Mouse (Mus musculus): Measurements from ENCODE around the gene Nxn. TPM values are rescaled to one million over a fixed set of nuclear protein-coding genes. Genes with fewer than 3 reads are reported as not detected.

Nxn gene
- total RNA-seq, 2 experiments from 2014 or later, result 42.0 to 49.3 TPM

DNA sequence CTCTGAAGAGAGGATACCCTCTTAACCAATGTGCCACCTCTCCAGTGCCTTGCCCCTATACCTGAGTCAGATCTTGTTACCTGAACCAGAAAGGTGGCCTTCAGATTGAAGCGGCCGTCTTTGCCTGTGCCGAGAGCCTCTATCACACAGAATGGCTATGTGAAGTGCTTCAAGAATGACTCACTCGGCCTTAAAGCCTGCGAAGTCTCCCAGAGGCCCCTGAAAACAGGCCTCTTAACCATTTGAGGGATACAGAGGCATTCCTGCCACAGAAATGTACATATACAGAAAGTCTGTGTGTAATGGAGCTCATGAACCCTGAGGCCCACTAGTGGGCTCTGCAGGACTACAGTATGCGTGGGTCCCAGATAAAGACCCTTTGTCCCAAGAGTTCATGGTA lies 115.1 kb downstream of the Nxn start:
- intact Hi-C loops (cut with DNase I), result no loop called here
- TF ChIP-seq CTCF (IDR thresholded peaks at IDR 0.05), result no peak
- Histone ChIP-seq H3K27ac (peak overlapping the region; percentile 35; the same call in 1 of the 2 replicates), H3K4me3 (no peak overlapping the region)
- no peak for DNase-seq

- Histone ChIP-seq H3K4me3 (no peak overlapping the region), H3K27ac (no peak overlapping the region)
- no peak for TF ChIP-seq CTCF (IDR thresholded peaks at IDR 0.05)
- intact Hi-C loops (cut with DNase I), result no loop called here
- DNase-seq, result no peak
Observed at GRCm38 (mm10) chr11:76279971-76280370, 119.0 kb downstream of the Nxn start.

DNA sequence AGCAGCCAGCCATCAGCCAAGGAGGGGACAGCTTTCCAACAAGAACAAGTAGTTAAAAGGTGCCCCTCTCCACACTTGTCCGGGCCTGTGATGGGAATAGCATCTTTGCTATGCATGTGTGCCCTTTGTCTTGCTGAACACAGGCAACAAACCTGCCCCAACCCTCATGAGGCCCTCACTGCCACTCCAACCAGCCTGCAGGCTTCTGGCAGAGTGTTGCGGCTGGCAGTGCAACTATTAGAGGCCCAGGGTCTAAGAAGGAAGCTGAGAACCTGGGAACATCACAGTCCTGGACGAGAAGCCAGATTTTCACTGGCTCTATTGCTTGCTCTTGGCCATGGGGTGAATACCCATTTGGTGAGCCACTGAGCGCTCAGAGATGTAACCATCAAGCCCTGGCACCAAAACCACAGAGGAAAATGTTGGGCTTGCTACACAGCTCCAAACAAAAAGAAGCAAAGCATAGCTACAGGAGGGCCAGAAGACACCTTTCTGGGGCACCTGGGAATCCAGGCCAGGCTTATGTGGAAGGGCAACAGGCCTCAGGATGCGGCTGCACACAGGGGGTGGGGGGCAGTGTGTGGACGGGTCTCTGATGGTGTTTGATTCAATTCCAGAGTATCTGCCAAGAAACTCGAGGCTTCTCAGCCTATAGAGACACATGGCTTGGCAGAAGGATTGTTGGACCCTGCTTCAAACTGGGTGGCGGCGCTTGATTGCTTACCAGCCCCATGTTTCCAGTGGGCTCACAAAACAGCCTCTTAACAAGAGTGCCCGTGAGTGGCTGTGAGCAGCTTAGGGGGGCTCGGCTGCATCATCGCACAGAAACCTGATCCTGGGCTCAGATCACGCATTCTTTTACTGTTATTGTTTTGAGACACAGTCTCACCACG lies 119.7 kb downstream of the Nxn start:
- no peak for TF ChIP-seq CTCF (IDR thresholded peaks at IDR 0.05)
- H3K4me3 ChIP-seq, result no peak overlapping the region
- intact Hi-C loops (cut with DNase I), result no loop called here
- DNase-seq, result no peak
- peak overlapping the region; percentile 24; the same call in 1 of the 2 replicates for H3K27ac ChIP-seq

GRCm38 (mm10) chr11:76272440-76272839 lies 126.5 kb downstream of the Nxn start:
- TF ChIP-seq CTCF (IDR thresholded peaks at IDR 0.05), result peak; percentile 57
- Histone ChIP-seq H3K4me3 (no peak overlapping the region), H3K27ac (no peak overlapping the region)
- no peak for DNase-seq
- intact Hi-C loops (cut with DNase I), result loop anchor here (5.0 kb wide), 1 partner anchor 130 kb away; no protein-coding TSS in a partner anchor

GRCm38 (mm10) chr11:76268521-76269065 lies 130.3 kb downstream of the Nxn start:
- Histone ChIP-seq H3K27ac (peak overlapping the region; percentile 24; the same call in 1 of the 2 replicates), H3K4me3 (no peak overlapping the region)
- intact Hi-C loops (cut with DNase I), result no loop called here
- no peak for DNase-seq
- TF ChIP-seq CTCF (IDR thresholded peaks at IDR 0.05), result no peak

GRCm38 (mm10) chr11:76268001-76268459 lies 130.9 kb downstream of the Nxn start:
- Histone ChIP-seq H3K27ac (peak overlapping the region; percentile 24), H3K4me3 (no peak overlapping the region)
- intact Hi-C loops (cut with DNase I), result no loop called here
- TF ChIP-seq CTCF (IDR thresholded peaks at IDR 0.05), result no peak
- DNase-seq, result no peak

GRCm38 (mm10) chr11:76267550-76267949 lies 131.4 kb downstream of the Nxn start:
- no peak for DNase-seq
- intact Hi-C loops (cut with DNase I), result no loop called here
- Histone ChIP-seq H3K4me3 (no peak overlapping the region), H3K27ac (peak overlapping the region; percentile 24; the same call in 1 of the 2 replicates)
- TF ChIP-seq CTCF (IDR thresholded peaks at IDR 0.05), result no peak

- Histone ChIP-seq H3K4me3 (no peak overlapping the region), H3K27ac (peak overlapping the region; percentile 20; the same call in 1 of the 2 replicates)
- DNase-seq, result no peak
- intact Hi-C loops (cut with DNase I), result no loop called here
- TF ChIP-seq CTCF (IDR thresholded peaks at IDR 0.05), result no peak
Observed at GRCm38 (mm10) chr11:76262611-76263351, 136.2 kb downstream of the Nxn start.

DNA sequence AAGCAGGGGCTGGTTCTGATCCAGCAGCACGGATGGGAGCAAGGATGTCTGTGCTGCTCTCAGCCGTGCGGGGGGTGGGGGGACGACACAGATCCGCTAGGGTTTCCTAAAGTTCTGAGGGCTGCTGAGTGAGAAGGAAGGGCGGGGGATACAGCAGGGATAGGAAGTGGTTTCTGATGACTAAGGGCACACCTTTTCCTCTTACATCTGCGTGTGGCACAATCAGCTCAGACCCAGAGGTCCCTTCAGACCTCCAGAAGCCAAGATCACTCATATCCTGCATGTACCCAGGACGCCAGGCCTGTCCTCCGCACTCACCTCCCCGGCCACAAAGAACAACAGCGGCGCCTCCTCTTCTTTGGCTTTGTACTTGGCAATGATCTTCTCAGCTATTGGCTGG lies 137.7 kb downstream of the Nxn start:
- intact Hi-C loops (cut with DNase I), result no loop called here
- peak overlapping the region; percentile 38 for H3K27ac ChIP-seq
- DNase-seq, result no peak
- H3K4me3 ChIP-seq, result no peak overlapping the region
- no peak for TF ChIP-seq CTCF (IDR thresholded peaks at IDR 0.05)

- peak overlapping the region; percentile 46 for H3K27ac ChIP-seq
- TF ChIP-seq CTCF (IDR thresholded peaks at IDR 0.05), result no peak
- no peak for DNase-seq
- no peak overlapping the region for H3K4me3 ChIP-seq
- intact Hi-C loops (cut with DNase I), result no loop called here
Observed at GRCm38 (mm10) chr11:76260208-76261050, 138.5 kb downstream of the Nxn start.

DNA sequence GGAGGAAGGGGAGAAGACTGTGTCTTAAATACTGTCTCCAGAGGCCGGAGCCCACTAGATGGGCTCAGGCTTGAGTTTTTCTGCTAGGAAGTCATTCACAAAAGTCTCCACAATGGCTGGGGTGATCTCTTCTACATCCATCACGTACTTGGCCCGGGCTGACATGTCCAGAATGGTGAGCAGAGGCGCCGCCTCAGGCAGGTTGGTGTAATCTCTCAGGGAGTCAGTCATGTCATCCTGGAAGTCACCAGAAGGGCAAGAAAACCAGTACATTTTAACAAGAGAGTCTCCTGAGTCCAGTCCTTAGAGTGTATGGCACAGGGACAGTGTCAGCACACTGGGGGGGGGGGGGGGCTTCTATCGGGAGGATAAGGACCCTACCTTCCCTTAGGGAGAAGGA lies 140.4 kb downstream of the Nxn start:
- TF ChIP-seq CTCF (IDR thresholded peaks at IDR 0.05), result no peak
- intact Hi-C loops (cut with DNase I), result no loop called here
- Histone ChIP-seq H3K27ac (no peak overlapping the region), H3K4me3 (no peak overlapping the region)
- DNase-seq, result no peak

- TF ChIP-seq CTCF (IDR thresholded peaks at IDR 0.05), result no peak
- no peak for DNase-seq
- Histone ChIP-seq H3K4me3 (no peak overlapping the region), H3K27ac (no peak overlapping the region)
- intact Hi-C loops (cut with DNase I), result no loop called here
Observed at GRCm38 (mm10) chr11:76257386-76257785, 141.6 kb downstream of the Nxn start.

All from gastrocnemius, adult 2 months (tissue).